Mouse (Mus musculus) kidney, postnatal 36 days (tissue): Measurements from ENCODE around the gene Ankrd33b.

Source experiments
- DNase-seq, 2 experiments: peaks; one replicate each; pipeline ENCODE4 v3.0.0; 2021 to 2022; ENCODE audit warnings: mixed read lengths in 2 of 2

Ankrd33b gene

DNA sequence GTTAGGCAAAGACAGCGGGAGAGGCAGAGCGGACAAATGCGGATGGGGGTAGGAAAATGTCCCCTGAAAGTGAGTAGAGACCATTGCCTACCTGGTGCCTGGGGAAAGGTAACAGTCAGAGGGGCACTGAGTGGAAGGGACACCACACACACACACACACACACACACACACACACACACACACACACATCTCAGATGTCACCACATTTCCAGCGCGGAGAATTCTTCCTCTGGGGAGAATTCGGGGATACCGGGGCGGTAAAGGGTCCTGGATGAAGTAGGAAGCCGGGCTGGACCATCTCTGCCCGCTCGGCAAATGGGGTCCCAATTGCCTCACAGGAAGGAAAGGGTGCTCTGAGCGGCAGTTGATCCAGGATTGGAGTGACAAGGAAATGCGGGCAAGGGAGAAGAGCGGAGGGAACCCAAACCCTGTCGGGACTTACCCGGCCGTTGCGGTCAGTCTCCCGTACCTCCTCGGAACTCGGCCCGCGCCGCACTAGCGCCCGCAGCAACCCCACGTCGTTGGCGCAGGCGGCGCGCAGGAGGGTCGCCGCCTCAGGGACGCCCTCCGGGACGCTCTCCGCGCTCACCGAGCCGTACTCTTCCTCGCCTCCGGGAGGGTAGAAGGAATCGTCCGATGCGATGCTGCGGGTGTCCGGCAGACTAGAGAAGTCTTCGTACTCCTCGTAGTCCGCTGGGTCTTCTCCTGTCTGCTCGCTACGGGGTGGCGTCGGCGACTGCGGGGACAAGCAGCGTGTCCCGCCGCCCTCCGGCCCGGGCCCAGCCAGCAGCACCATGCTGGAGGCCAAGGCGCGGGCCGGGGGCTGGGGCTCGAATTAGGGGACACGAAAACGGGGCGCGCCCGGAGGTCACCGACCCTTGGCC, 688 bp downstream of the Ankrd33b start:
- DNase-seq = peak in 1 of 2 experiments; percentile 58

GRCm38 (mm10) chr15:31365720-31366591, 1.6 kb downstream of the Ankrd33b start:
- DNase-seq = peak; percentile 49 to 69

GRCm38 (mm10) chr15:31365041-31365719, 2.3 kb downstream of the Ankrd33b start:
- DNase-seq = peak in 1 of 2 experiments; percentile 41

- DNase-seq = peak; percentile 68 to 74
Observed at GRCm38 (mm10) chr15:31364396-31364795, 3.1 kb downstream of the Ankrd33b start.

GRCm38 (mm10) chr15:31363981-31364361, 3.6 kb downstream of the Ankrd33b start:
- DNase-seq = no peak

DNA sequence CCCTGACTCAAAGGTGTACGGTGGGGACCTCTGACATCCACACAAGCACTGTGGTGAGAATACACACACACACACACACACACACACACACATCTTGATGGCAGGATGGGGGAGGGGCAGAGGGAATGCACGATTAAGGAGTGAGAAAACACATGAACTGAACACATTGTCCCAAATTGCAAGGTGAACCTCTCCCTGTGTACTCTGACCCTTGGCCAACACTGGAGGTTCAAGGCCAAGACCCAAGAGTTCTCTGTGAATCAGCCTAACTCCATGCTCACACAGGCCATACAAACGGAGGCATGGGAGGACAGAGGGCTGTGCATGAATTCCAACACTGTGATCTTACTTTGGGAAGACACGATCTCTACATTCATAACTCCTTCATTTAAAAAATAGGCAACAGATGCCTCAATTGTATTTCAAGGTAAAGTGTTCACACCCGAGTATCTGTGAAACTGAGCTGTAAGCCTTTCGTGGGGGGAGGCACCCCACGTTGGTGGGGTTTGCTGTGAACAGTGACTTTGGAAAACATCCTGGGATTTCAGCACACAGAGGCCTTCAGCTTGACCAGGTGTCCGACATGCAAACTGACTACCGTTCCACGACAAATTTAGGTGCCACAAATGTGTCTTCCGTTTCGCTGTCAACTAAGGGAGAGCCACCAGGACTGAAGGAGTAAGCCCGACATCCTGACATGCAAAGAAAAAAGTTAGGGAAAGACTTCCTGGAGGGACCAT, 4.1 kb downstream of the Ankrd33b start:
- peak; percentile 50 to 55 for DNase-seq

DNA sequence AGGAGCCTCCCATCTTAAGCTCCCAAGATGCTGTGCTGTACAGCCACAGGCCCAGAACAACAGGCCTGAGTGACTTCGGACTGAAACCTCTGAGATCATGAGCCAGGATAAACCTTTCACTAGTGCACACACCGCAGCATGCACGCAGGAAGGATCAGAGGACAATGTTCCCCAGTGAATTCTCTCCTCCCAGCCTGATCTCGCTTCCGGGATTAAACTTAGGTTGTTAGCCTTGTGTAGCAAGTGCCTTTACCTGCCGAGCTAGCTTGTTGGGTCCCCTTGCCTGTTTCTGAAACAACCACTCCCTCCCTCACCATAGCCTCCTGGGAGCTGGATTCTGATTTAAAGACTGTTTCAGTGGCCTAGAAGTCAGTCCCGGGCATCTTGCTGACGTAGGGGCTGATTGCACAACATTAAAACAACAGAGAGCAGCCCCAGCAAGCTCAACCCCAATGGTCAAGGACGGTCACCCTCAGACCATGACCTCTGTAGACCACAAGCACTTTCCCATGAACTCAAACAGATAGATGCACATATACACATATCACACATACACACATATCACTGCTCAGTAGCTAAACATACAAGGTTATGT, 6.2 kb downstream of the Ankrd33b start:
- DNase-seq = peak in 1 of 2 experiments; percentile 32

GRCm38 (mm10) chr15:31360593-31360992, 6.9 kb downstream of the Ankrd33b start:
- no peak for DNase-seq

DNA sequence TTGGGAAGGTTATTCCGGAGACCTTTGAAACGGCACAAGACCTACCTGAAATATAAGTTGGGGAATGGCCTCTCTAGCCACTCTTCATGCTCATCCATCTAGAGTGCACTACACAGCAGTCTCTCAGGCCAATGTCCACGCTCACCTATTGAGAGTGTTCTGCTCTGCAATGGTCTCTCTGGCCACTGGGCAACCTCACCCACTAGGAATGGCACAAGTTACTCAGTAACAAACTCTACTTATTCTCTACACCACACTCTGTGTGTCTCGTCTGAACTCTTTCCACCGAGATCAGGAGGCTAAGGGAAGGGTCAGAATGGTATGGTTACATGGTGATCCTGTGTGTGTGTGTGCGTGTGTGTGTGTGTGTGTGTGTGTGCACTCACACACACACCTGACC, 7.7 kb downstream of the Ankrd33b start:
- peak; percentile 61 to 84 for DNase-seq

DNA sequence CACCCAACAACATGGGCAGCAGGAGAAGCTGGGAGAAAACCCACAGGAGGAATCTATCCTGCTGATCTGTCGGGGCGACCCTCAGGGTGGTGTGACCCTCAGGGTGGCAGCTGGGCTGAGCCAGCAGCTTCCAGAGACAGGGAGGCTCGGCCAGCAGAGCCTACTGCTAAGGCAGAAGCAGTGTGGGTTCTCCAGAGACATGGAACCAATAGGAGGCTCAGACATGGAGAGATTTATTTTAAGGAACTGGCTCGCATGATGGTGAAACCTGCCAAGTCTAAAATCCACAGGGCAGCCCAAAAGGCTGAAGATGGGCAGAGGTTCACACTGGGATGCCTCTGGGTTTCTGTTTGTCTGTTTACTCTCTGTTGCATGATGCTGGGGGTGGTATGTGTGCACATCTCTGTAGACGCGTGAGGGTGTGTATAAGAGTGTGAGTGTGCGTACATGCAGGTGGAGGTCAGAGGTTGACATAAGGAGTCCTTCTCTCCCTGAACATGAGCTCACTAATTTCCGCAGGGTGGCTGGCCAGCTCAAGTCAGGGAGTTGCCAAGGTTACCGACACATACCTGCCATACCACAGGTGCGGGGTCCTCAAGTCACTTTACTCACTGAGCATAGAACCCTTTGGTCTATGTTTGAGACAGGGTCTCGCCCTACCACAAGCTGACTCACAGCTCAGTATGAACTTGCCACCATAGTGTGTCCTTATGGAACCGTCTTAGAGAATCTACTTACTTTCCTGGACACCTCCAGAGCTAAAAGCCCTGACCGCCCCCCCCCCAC, 14.8 kb downstream of the Ankrd33b start:
- peak in 1 of 2 experiments; percentile 18 for DNase-seq

- peak; percentile 56 to 58 for DNase-seq
Observed at GRCm38 (mm10) chr15:31349810-31350341, 17.6 kb downstream of the Ankrd33b start.

DNA sequence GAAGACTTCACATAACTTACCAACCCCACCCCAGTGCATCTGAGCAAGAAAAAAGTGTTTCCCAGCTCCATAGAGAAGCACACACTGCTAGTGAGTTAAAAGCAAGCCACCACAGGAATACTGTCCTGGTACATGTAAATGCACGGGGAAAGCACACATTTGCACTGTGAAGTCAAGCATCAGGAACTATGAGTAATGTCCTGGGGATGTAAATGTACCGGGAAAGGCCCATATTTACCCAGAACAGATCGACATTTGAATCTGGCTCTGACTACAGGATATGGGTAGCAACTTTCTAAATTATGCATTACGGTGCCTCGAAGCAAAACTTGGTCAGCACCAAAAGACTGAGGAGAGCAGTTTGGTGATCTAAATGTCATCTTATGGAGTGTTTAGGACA, 18.5 kb downstream of the Ankrd33b start:
- no peak for DNase-seq

DNA sequence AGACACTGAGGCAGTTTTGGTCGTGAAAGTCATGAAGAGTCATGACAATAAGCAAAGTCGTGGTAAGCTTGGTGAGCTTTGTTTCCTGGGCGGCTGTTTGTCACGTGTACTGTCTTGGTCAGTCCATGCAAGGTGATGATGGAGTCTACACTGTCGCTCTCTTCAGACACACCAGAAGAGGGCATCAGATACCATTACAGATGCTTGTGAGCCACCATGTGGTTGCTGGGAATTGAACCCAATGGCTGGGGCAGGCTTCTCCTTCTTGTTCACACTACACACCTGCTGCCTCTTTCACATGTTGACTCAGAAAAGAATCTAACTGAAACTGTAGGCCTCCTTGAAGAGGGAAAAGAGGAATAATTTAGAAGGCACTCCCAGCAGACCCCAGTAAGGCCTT, 19.3 kb downstream of the Ankrd33b start:
- DNase-seq = no peak

GRCm38 (mm10) chr15:31346508-31346907, 21.0 kb downstream of the Ankrd33b start:
- no peak for DNase-seq

DNA sequence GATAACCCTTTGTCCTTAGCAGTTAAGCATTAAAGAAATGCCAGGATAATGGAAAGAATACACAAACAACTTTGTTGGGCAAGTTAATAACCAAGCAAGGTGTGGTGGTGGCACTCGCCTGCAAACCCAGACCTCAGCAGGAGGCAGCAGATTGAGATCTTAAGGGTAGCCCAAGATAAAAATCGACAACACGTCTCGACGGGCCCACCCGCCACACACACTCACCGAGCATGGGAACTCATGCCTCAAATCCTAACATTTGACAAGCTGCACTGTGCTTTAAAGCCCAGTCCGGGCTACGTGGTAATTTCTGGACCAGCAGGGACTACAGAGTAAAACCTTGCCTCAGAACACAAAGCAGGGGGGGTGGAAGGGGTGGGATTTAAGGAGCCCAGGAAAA, 22.2 kb downstream of the Ankrd33b start:
- no peak for DNase-seq

DNA sequence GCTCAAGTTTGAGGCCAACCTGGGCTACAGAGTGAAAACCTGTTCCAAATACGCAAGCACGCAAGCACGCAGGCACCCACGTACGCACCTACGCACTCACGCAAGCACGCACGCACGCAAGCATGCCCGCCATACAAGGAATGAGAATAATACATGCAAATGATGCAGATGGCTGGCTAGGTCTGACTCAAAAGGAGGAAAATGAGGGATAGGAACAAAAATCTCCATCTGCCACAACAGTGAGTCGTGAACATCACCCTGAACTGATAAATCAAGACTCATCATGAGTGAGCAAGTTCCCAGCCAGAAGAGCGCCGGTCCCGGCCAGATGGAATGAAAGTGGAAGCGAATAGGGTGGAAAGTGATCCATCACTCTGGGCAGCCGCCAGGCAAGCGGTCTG, 22.7 kb downstream of the Ankrd33b start:
- no peak for DNase-seq

DNA sequence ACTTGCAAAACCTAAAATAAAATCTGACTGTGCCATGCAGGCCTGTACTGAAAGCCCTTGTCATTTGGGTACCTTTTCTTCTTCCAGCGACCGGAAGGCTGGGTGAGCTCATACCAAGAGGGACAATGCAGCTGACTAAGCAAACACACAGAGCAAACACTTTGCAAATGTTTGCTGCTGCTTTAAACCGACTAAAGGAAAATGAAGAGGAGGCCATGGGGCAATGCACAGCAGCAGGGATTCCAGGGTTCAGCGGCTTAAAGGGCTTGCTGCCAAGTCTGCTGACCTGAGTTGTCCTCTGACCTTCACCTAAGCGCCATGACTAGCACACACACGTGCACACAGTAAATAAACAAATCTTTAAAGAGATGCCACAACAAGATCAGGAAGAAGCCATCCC, 23.9 kb downstream of the Ankrd33b start:
- peak; percentile 86 to 87 for DNase-seq

DNA sequence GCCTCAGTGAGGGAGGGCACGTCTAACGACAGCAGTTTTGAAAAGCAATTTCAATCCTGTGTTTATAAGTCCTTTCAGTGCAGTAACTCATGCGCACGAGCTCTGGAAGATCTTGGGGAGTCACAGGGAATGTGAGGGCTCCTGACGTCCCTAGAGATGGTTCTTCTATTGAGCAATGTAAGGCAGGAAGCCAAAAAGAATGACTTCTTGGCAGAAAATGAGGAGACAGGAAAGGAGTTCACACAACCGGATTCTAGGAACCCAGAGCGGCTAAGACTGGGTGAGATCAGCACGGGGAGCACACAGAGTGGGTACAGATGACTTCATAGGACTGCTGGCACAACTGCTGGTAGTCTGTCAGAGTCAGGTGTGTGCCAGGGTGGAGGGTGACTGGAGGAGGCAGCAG, 25.0 kb downstream of the Ankrd33b start:
- peak; percentile 63 to 88 for DNase-seq

GRCm38 (mm10) chr15:31342001-31342400, 25.5 kb downstream of the Ankrd33b start:
- no peak for DNase-seq

DNA sequence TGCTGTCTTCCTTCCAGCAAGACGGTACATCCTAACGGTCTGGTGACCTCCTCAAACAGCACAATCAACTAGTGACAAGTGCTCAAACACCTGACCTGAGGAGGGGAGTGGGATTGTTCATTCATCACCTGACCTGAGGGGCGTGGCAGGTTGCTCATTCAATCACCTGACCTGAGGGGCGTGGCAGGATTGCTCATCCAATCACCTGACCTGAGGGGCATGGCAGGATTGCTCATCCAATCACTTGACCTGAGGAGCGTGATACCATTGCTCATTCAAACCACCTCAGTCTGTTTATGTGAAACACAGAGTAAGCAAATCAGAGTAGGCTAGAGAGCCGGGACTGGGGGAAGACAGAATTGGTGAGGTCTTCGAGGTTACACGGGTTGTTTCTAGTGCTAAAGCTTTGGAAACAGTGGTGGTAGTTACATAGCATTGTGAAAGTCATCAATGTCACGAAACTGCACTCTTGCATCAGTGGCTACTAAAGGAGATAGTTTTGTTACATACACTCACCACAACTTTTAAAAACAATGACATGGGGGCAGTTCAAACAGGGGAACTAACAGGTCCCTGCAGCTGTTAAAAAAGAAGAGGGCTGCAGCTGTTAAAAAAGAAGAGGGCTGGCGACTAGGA, 28.8 kb downstream of the Ankrd33b start:
- DNase-seq = peak; percentile 34 to 43
